Mouse (Mus musculus): ENCODE data around the gene S1pr1.

Gene S1pr1

GRCm38 (mm10) chr3:115714671-115715651, at the start of gene S1pr1:
Gene S1pr1 (minus strand): TSS chr3:115715072.
- DNase-seq (ENCODE audit: low spot score in 2 of 2) = peak; percentile 67 to 73

DNA sequence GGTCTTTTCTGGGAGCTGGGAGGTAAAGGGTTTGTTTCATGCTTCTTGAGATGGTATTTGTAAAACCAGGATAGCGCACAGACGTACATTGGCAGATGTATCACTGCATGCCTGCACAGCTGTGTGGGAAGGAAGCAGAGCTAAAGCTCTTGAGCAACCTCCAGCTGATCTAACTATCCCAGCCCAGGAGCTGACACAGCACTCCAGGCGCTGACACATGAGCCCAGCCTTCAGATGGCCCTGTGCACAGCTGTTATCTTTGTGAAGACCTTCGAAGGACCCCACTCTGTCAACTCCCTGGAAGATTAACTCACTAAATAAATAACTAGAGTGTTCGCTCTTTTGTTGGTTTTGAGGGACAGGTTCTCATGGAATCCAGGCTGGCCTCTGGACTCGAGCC, 48.4 kb upstream of the S1pr1 start:
- no peak for DNase-seq (ENCODE audit: low spot score in 2 of 2)

DNA sequence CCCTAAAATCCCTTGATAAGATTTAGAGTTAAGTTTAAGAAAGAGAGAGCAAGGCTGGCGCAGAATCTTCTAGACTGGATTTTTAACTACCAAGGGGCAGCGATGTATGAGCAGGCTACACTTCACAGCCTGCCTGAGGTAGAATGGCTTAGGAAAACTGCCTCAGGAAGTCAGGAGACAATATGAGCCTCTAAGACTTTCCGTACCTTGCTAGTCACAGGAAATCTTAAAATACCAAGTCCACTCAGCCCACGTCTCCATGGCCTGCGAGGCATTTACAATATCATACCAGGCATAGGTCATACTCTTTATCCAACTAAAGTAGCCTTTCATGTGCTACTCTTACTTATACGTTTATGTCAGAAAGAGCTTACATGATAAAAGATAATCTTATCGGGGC, 48.0 kb upstream of the S1pr1 start:
- DNase-seq (ENCODE audit: low spot score in 2 of 2) = no peak

DNA sequence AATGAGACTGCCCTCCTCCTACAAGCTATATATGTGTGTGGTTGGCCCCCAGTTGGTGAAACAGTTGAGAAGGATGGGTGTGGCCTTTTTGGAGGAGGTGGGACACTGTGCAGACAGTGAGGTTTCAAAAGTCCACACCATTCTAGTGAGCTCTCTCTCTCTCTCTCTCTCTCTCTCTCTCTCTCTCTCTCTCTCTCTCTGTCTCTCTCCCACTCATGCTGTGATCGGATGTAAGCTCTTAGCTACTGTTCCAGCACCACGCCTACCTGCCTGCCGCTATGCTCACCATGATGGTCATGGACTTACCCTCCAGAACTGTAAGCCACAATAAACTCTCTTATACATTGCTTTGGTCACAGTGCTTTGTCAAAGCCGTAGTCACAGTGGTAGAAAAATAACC, 44.8 kb upstream of the S1pr1 start:
- no peak for DNase-seq (ENCODE audit: low spot score in 2 of 2)

DNA sequence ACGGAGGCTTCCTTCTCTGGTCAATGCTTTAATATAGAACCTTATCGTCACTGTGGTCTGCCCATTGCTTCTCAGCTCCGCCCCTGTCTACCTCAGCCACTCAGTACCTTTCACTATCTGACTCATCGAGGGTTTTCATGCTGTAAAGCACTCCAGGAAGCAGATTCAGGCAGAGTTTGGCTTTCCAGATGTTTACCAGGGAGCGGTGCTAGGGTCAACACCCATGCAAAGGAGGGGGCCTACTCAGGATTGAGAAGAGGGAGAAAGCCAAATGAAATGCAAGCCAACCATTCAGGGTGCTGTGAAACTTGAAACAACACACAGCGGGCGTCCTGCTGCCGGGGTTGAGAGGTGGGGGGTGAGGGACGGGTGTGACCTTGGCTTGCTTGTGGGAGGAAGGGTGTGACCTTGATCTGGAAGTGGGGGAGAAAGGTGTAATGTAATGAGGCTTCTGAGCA, 43.6 kb upstream of the S1pr1 start:
- DNase-seq (ENCODE audit: low spot score in 2 of 2) = no peak

DNA sequence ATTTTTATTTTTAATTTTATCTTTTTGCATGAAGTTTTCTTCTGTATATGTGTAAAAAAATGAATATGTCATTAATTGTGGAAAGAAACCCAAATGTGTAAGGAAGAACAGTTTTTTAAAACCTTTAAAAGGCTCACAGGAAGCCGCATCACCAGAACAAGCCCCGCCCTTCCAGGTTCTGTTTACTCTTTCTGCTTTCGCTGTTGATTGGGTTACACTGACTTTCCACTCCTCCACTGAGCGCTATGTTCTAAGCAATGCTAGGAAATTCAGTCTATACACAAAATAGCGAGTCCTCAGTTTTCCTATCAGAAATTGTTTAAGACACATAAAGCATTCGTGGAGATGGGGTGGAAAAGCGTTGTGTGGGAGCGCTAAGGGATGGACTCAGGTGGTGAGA, 39.6 kb upstream of the S1pr1 start:
- DNase-seq (ENCODE audit: low spot score in 2 of 2) = no peak

DNA sequence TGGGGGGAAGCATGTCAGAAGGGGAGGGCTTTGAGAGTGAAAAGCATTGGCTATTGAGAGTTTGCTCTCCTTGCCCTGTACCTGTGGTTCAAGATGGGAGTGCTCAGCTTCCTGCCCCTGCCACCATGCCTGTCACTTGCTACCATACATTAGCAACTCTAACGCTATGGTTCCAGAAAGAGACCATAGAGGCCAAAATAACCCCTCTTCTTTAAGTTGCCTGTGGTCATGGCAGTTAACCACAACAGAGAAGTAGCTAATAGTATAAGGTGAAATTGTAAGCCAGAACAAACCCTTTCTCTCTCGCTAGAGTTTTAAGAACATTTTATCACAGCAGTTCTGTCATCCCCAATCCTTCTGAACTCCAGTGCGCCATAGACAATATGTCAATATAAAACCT, 35.5 kb upstream of the S1pr1 start:
- DNase-seq (ENCODE audit: low spot score in 2 of 2) = no peak

DNA sequence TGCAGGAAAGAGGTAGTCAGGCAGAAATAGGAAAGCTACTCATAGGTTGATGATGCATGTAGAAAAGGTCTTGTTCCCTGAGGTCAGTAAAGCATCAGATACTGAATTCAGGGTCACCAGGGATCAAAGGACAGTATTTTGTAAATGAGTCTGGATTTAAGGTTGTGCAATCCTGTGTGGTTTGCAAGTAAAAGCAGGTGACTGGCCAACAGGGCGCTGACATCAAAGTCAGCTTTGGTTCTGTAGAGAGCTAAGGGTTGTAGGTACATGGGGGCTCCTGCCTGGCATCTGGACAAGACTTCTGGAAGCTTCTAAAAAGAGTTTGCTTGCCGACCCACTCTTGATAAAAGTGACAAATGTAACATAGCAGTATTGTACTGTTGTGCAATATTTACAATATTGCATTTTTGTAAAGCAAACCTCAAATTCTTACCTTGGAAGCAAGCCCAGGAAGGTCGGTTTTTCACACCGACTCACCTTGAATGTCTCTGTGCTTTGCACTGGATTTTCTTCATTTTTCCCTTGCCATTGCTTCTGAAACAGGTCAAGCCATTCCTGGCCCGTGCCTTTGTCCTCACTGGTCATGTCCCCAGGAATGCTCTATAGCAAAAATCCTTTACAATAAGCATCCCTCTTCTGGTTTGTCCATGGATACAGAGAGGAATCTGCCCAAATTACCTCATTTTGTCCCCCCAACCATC, 33.6 kb upstream of the S1pr1 start:
- no peak for DNase-seq (ENCODE audit: low spot score in 2 of 2)

DNA sequence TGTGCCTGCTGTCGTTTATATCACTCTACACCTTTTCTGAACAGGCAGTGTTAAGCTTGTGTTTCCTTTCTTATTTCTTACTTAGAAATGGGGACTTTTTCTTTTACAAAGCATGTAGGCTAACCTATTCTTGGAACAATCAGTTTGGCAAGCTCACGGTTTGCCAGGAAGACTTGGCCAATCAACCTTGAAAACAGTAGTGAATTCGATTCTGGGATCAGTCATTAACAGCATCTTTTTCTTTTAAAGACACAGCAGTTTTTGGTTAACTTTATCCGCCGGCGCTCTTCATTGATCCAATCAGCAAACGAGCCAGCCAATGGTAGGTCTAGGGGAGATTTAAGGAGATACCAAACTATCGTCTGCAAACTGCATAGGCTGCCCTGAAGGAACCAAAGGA, 31.6 kb upstream of the S1pr1 start:
- no peak for DNase-seq (ENCODE audit: low spot score in 2 of 2)

- DNase-seq (ENCODE audit: low spot score in 2 of 2) = no peak
Observed at GRCm38 (mm10) chr3:115745088-115745487, 30.2 kb upstream of the S1pr1 start.

- DNase-seq (ENCODE audit: low spot score in 2 of 2) = no peak
Observed at GRCm38 (mm10) chr3:115738524-115738923, 23.7 kb upstream of the S1pr1 start.

GRCm38 (mm10) chr3:115737785-115738318, 23.0 kb upstream of the S1pr1 start:
- no peak for DNase-seq (ENCODE audit: low spot score in 2 of 2)

DNA sequence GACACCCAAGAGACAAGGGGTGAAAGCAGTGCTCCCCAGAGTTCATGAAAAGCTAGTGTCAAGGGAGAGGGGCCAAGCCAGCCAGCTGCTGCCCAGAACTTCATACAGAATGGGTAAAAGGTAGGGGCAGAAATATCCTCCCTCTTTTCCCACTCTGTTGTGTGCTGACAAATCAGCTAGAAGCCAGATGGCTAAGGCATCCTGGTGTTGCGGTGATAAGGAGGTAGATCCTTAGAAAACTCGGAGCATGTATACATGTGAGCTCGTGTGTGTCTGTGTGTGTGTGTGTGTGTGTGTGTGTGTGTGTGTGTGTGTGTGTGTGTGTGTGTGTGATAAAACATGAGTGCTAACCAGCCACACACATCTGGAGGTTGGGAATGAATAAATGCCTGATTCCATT, 20.7 kb upstream of the S1pr1 start:
- DNase-seq (ENCODE audit: low spot score in 2 of 2) = no peak

DNA sequence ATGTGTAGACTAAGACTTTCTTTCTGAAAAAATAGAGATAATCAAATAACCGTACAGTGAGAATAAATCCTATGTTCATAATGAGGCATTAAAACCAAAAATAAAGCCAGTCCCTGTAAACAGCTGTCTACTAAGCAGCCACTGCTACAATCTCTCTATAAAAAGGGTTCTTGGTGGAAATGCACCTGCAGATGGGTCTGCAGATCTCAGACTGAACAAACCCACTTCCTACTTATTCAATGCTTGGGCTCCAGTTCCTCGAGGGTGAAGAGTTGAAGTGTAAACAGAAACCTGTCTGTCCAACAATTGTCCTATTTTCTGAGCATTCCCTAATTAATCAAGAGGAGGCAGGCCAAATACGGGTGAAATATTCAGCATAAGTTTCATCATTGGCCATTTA, 20.0 kb upstream of the S1pr1 start:
- DNase-seq (ENCODE audit: low spot score in 2 of 2) = no peak

- no peak for DNase-seq (ENCODE audit: low spot score in 2 of 2)
Observed at GRCm38 (mm10) chr3:115730336-115730735, 15.5 kb upstream of the S1pr1 start.

DNA sequence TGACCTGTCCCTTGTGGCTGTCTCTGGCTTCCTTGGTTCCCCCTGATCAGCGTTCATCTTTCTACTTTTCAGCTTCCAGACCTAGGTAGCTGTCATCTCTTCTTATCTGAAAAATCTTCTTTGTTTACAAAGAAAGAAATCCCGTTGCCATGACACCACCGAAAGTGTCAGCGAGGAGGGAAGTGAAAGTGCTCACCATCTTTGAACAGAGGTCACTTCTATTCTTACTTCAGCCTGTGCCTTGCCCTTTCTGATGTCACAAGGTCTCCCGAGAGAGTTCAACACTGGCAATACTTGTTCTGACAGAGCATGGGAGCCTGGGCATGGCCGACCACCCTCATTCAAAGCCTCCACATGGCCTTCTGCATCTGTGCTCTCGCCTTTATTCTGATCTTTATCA, 14.3 kb upstream of the S1pr1 start:
- DNase-seq (ENCODE audit: low spot score in 2 of 2) = peak in 1 of 2 experiments; percentile 38

GRCm38 (mm10) chr3:115728211-115728610, 13.3 kb upstream of the S1pr1 start:
- no peak for DNase-seq (ENCODE audit: low spot score in 2 of 2)

GRCm38 (mm10) chr3:115718886-115719285, 4.0 kb upstream of the S1pr1 start:
- no peak for DNase-seq (ENCODE audit: low spot score in 2 of 2)

- no peak for DNase-seq (ENCODE audit: low spot score in 2 of 2)
Observed at GRCm38 (mm10) chr3:115715900-115716515, 1.1 kb upstream of the S1pr1 start.

GRCm38 (mm10) chr3:115714049-115714435, 830 bp downstream of the S1pr1 start:
- no peak for DNase-seq (ENCODE audit: low spot score in 2 of 2)

DNA sequence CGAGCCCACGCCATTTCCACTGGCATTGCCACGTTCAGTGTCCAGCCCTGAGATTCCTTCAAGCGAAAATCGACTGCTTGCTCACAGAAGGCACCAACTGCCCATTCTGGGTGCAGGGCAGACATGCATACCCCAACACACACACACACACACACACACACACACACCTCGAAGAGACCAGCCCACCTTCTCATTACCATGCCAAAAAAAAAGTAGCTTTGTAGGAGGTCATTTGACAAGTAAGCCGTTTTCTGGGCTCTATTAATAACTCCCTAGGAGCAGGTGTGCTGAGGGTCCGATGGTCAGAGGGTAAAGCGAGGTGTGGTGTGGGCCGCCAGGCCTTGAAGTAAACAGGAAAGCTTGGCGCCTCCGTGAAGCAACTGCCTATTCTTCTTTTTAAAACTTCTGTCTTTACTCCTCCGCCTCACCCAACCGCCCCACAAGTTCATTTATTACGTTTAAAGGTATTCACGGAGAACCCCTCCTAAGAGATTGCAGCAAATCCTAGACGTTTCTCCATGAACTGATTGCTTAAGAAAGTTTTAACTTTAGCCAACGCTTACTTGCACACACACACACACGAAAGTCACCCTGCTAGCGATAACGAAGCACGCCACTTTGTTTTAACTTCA, 1.3 kb downstream of the S1pr1 start:
- DNase-seq (ENCODE audit: low spot score in 2 of 2) = no peak

- DNase-seq (ENCODE audit: low spot score in 2 of 2) = peak; percentile 22 to 65
Observed at GRCm38 (mm10) chr3:115712808-115713200, 2.1 kb downstream of the S1pr1 start.

Measured in spleen, postnatal 14 days (tissue).